Mouse (Mus musculus): Measurements from ENCODE around the gene Grik2.
"Not testable (repeated sequence)": the region's sequence is repeated elsewhere in the genome, so short reads cannot be mapped to it uniquely, and the experiment has no call there.

Grik2 gene

GRCm38 (mm10) chr10:49365262-49365661, 423.3 kb downstream of the Grik2 start:
- in situ Hi-C loops (cut with MboI, MseI), result no loop called here

DNA sequence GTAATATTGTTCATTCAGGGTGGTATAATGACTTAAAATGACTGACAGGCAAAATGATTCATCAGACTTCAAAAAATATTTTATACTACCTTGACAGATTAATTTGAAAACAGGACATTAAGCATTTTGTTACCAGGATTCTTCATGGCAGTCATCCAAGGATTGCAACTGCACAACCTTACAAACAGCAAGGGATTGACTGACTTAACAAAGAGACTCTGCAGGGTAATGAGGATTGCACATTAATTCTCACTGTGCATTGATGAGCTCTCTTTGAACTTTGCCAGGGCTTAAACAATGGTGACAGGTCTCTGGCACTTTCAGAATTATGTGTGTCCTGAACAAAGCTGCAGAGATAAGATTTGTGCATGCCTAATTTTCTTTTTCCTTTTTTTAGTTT, 466.2 kb downstream of the Grik2 start:
- in situ Hi-C loops (cut with MboI, MseI), result no loop called here

DNA sequence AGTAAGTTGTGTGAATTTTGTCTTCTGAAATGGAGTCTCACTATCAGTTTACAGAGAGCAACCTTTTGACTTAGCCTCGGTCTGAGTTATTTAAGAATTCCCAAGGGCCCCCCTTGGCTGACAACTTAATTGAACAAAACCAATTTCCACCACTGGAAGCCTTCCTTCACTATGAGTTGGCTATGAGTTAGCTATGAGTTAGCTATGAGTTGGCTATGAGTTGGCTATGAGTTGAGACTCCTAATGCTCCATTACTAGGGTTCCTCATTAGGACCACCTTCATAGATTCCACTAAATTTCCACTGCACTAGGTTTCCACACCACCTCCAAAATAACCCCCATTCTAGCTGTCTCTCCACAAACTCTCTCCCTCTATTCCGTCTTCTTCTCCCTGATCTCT, 468.7 kb downstream of the Grik2 start:
- in situ Hi-C loops (cut with MboI, MseI), result loop anchor here (10.0 kb wide), 1 partner anchor 1135 kb away; no protein-coding TSS in a partner anchor

- in situ Hi-C loops (cut with MboI, MseI), result no loop called here
Observed at GRCm38 (mm10) chr10:49256247-49256939, 532.2 kb downstream of the Grik2 start.

DNA sequence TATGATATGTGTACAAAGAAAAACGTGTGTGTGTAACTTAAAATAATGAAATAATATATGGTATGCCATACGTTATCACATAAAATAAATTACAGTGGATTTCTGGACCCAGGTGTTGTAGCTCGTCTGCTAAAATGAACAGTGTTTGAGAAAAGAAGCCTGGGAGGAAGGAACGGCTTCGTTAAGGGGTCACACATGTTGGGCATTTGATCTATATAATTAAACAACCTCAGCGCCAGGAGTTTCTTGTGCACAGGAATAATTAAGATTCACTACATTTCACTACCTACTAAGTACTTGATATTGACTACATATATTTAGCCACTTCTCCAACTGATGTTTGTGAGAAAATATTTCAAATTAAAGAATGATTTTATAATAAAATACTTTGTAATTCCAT, 551.2 kb downstream of the Grik2 start:
- in situ Hi-C loops (cut with MboI, MseI), result not testable (repeated sequence)

- in situ Hi-C loops (cut with MboI, MseI), result not testable (repeated sequence)
Observed at GRCm38 (mm10) chr10:49236844-49237243, 551.7 kb downstream of the Grik2 start.

GRCm38 (mm10) chr10:49220096-49220495, 568.5 kb downstream of the Grik2 start:
- in situ Hi-C loops (cut with MboI, MseI), result no loop called here

GRCm38 (mm10) chr10:49219631-49220030, 568.9 kb downstream of the Grik2 start:
- in situ Hi-C loops (cut with MboI, MseI), result no loop called here

- in situ Hi-C loops (cut with MboI, MseI), result no loop called here
Observed at GRCm38 (mm10) chr10:49191773-49192371, 596.7 kb downstream of the Grik2 start.

GRCm38 (mm10) chr10:49191291-49191690, 597.3 kb downstream of the Grik2 start:
- in situ Hi-C loops (cut with MboI, MseI), result no loop called here

GRCm38 (mm10) chr10:49154134-49154533, 634.4 kb downstream of the Grik2 start:
- in situ Hi-C loops (cut with MboI, MseI), result no loop called here

DNA sequence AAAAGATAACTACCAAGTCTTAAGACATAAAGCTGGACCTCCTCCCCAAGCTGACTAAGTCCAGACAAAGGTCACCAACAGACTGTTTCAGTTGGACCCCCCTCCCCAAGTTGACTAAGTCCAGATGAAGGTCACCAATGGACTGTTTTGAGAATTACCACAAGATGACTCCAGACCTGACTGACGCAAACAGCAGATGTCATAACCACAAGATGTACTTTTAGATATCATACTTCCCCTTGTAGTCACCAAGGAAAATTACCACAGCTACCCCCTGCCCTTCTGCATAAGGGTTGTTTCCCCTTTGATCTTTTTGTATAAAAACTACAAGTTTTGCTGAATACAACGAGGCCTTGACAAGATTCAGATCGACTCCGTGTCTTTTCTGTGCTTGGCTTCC, 637.1 kb downstream of the Grik2 start:
- in situ Hi-C loops (cut with MboI, MseI), result not testable (repeated sequence)

DNA sequence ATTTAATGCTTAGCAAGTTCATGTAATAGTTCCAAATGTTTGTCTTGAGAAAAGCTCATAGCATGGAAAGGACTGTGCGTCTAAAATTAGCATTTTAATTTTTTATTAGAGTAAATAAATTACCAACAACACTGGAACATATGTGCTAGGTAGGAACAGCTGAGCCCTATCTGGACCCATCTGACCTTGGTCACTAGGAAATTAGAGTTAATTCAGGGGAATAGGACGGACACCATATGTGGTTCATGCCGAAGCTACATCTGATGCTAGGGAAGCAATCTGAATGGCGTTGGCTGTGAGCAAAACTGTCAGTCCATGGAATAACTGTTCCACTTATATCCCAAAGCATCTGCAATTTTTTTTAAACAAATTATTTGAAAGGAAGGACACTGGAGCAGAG, 638.9 kb downstream of the Grik2 start:
- in situ Hi-C loops (cut with MboI, MseI), result no loop called here

- in situ Hi-C loops (cut with MboI, MseI), result no loop called here
Observed at GRCm38 (mm10) chr10:49142658-49143057, 645.9 kb downstream of the Grik2 start.

DNA sequence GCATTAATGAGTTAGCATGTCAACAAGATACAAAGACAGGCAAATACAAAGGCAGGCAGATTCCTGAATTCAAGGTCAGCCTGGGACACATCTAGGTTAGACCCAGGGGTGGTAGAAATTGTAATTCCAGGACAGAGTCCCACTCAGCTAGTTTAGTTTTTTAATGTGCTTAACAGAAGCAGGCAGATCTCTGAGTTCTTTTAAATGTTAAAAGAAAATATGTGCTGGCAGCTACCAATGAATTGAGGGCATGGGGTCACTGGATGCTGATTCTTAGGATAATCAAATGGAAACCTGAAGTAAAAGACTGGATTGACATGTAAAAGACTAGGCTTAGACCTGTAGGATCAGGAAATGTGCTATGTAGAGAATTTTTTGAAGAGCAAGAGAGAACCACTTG, 651.8 kb downstream of the Grik2 start:
- in situ Hi-C loops (cut with MboI, MseI), result no loop called here

- in situ Hi-C loops (cut with MboI, MseI), result no loop called here
Observed at GRCm38 (mm10) chr10:49131311-49131710, 657.3 kb downstream of the Grik2 start.

DNA sequence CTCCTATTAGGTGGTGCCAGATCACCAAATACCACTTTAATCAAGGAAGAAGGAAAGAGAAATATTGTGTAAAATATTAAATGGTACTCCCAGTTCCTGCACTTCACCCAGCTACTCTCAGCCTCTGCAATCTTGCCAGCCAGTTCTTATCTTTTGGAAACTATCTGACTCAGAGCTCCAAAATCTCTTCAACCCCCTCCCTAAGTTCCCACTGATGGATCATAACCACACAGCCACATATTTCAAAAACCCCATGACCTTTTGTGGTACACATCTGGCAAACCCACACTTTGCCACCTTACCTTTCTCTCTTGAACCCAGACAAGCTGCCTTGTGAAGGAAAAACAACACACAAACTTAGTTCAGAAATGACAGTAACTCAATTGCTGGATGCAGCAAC, 738.2 kb downstream of the Grik2 start:
- in situ Hi-C loops (cut with MboI, MseI), result no loop called here

DNA sequence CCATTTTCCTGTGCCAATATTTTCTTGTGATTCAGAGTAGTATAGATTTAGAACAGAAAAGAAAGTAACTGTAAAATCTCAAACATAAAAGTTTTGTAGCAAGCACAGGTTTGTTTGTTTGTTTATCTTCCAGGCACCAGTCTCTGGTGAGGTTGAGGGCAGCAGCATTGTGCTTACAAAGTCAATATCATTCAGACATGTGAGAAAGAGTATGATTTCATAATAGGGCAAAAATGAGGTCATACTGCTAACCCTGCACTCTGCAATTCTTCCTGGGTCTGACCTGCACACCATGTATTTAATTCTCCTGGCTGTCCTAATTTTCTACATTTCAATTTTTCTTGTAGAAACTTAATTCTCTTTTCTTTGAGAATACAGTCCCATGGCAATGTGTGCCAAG, 739.2 kb downstream of the Grik2 start:
- in situ Hi-C loops (cut with MboI, MseI), result no loop called here

All from T-helper 2 cell (primary cell).